Mouse (Mus musculus): ENCODE measurements around the gene Tmem140. TPM values are rescaled to one million over a fixed set of nuclear protein-coding genes. Genes with fewer than 3 reads are reported as not detected.

The Tmem140 gene
- polyA plus RNA-seq, 1 experiment from 2014 or later, result 1.2 TPM

GRCm38 (mm10) chr6:34879911-34880475 is 17.0 kb downstream of the Tmem140 start:
- Histone ChIP-seq H3K27me3 (replicated peaks; ENCODE audit: control insufficient read depth, insufficient read depth, low read length) (no peaks in the 10 kb centered on the region), H3K27ac (ENCODE audit: low read depth) (no peak overlapping the region), H3K9ac (ENCODE audit: low read length) (no peak overlapping the region), H3K4me2 (ENCODE audit: low read length) (no peak overlapping the region), H3K4me3 (ENCODE audit: low read depth, low read length) (no peak overlapping the region), H3K9me3 (ENCODE audit: control insufficient read depth, low read length) (no peaks in the 10 kb centered on the region), H3K36me3 (ENCODE audit: control insufficient read depth, insufficient read depth, low read length) (peaks cover 23% of the 10 kb centered on the region; the same call in 1 of the 2 replicates), H3K4me1 (replicated peaks; ENCODE audit: control insufficient read depth, insufficient read depth, low read length) (peaks cover 20% of the 10 kb centered on the region; the same call in 1 of the 2 replicates)
- ATAC-seq (replicated peaks; ENCODE audit: low FRiP score, low TSS enrichment, low read depth), result no peak
- DNase-seq (ENCODE audit: low spot score), result no peak
- 49% methylated on average over 6 of the region's 6 CpGs for WGBS

GRCm38 (mm10) chr6:34884724-34885123 is 21.8 kb downstream of the Tmem140 start:
- WGBS, result 74% methylated on average over 7 of the region's 7 CpGs
- no peak for DNase-seq (ENCODE audit: low spot score)
- ATAC-seq (replicated peaks; ENCODE audit: low FRiP score, low TSS enrichment, low read depth), result no peak
- H3K4me1 ChIP-seq (replicated peaks; ENCODE audit: control insufficient read depth, insufficient read depth, low read length), result no peaks in the 10 kb centered on the region
- no peaks in the 10 kb centered on the region for H3K27me3 ChIP-seq (replicated peaks; ENCODE audit: control insufficient read depth, insufficient read depth, low read length)
- no peak overlapping the region for H3K9ac ChIP-seq (ENCODE audit: low read length)
- no peak overlapping the region for H3K27ac ChIP-seq (ENCODE audit: low read depth)
- peaks cover 44% of the 10 kb centered on the region for H3K36me3 ChIP-seq (ENCODE audit: control insufficient read depth, insufficient read depth, low read length)
- H3K4me2 ChIP-seq (ENCODE audit: low read length), result no peak overlapping the region
- no peak overlapping the region for H3K4me3 ChIP-seq (ENCODE audit: low read depth, low read length)
- H3K9me3 ChIP-seq (ENCODE audit: control insufficient read depth, low read length), result no peaks in the 10 kb centered on the region

GRCm38 (mm10) chr6:34887131-34887850 is 24.3 kb downstream of the Tmem140 start:
- H3K9ac ChIP-seq (ENCODE audit: low read length), result no peak overlapping the region
- no peaks in the 10 kb centered on the region for H3K4me1 ChIP-seq (replicated peaks; ENCODE audit: control insufficient read depth, insufficient read depth, low read length)
- H3K27me3 ChIP-seq (replicated peaks; ENCODE audit: control insufficient read depth, insufficient read depth, low read length), result no peaks in the 10 kb centered on the region
- H3K4me2 ChIP-seq (ENCODE audit: low read length), result no peak overlapping the region
- 80% methylated on average over 6 of the region's 6 CpGs for WGBS
- H3K36me3 ChIP-seq (ENCODE audit: control insufficient read depth, insufficient read depth, low read length), result peaks cover 43% of the 10 kb centered on the region
- DNase-seq (ENCODE audit: low spot score), result no peak
- H3K9me3 ChIP-seq (ENCODE audit: control insufficient read depth, low read length), result no peaks in the 10 kb centered on the region
- H3K27ac ChIP-seq (ENCODE audit: low read depth), result no peak overlapping the region
- ATAC-seq (replicated peaks; ENCODE audit: low FRiP score, low TSS enrichment, low read depth), result no peak
- H3K4me3 ChIP-seq (ENCODE audit: low read depth, low read length), result no peak overlapping the region

- Histone ChIP-seq H3K9ac (ENCODE audit: low read length) (no peak overlapping the region), H3K4me2 (ENCODE audit: low read length) (no peak overlapping the region), H3K27ac (ENCODE audit: low read depth) (no peak overlapping the region), H3K4me3 (ENCODE audit: low read depth, low read length) (no peak overlapping the region), H3K36me3 (ENCODE audit: control insufficient read depth, insufficient read depth, low read length) (peaks cover 53% of the 10 kb centered on the region), H3K9me3 (ENCODE audit: control insufficient read depth, low read length) (no peaks in the 10 kb centered on the region), H3K4me1 (replicated peaks; ENCODE audit: control insufficient read depth, insufficient read depth, low read length) (no peaks in the 10 kb centered on the region), H3K27me3 (replicated peaks; ENCODE audit: control insufficient read depth, insufficient read depth, low read length) (no peaks in the 10 kb centered on the region)
- ATAC-seq (replicated peaks; ENCODE audit: low FRiP score, low TSS enrichment, low read depth) (no peak), DNase-seq (ENCODE audit: low spot score) (no peak)
- WGBS, result 69% methylated on average over 4 of the region's 4 CpGs
Measured at GRCm38 (mm10) chr6:34889185-34889584, 26.2 kb downstream of the Tmem140 start.

- WGBS, result 91% methylated on average over 7 of the region's 7 CpGs
- Histone ChIP-seq H3K9me3 (ENCODE audit: control insufficient read depth, low read length) (no peaks in the 10 kb centered on the region), H3K4me3 (ENCODE audit: low read depth, low read length) (no peak overlapping the region), H3K4me1 (replicated peaks; ENCODE audit: control insufficient read depth, insufficient read depth, low read length) (no peaks in the 10 kb centered on the region), H3K4me2 (ENCODE audit: low read length) (no peak overlapping the region), H3K9ac (ENCODE audit: low read length) (no peak overlapping the region), H3K36me3 (ENCODE audit: control insufficient read depth, insufficient read depth, low read length) (peaks cover 67% of the 10 kb centered on the region), H3K27ac (ENCODE audit: low read depth) (no peak overlapping the region), H3K27me3 (replicated peaks; ENCODE audit: control insufficient read depth, insufficient read depth, low read length) (no peaks in the 10 kb centered on the region)
- ATAC-seq (replicated peaks; ENCODE audit: low FRiP score, low TSS enrichment, low read depth) (no peak), DNase-seq (ENCODE audit: low spot score) (no peak)
Measured at GRCm38 (mm10) chr6:34895569-34895968, 32.6 kb downstream of the Tmem140 start.

- no peak overlapping the region for H3K27ac ChIP-seq (ENCODE audit: low read depth)
- H3K36me3 ChIP-seq (ENCODE audit: control insufficient read depth, insufficient read depth, low read length), result peaks cover 65% of the 10 kb centered on the region
- no peak overlapping the region for H3K4me3 ChIP-seq (ENCODE audit: low read depth, low read length)
- ATAC-seq (replicated peaks; ENCODE audit: low FRiP score, low TSS enrichment, low read depth), result no peak
- H3K9ac ChIP-seq (ENCODE audit: low read length), result no peak overlapping the region
- WGBS, result 56% methylated on average over 16 of the region's 16 CpGs
- no peaks in the 10 kb centered on the region for H3K27me3 ChIP-seq (replicated peaks; ENCODE audit: control insufficient read depth, insufficient read depth, low read length)
- no peaks in the 10 kb centered on the region for H3K9me3 ChIP-seq (ENCODE audit: control insufficient read depth, low read length)
- H3K4me2 ChIP-seq (ENCODE audit: low read length), result no peak overlapping the region
- no peaks in the 10 kb centered on the region for H3K4me1 ChIP-seq (replicated peaks; ENCODE audit: control insufficient read depth, insufficient read depth, low read length)
- no peak for DNase-seq (ENCODE audit: low spot score)
Measured at GRCm38 (mm10) chr6:34896168-34896780, 33.3 kb downstream of the Tmem140 start.

- no peak overlapping the region for H3K4me2 ChIP-seq (ENCODE audit: low read length)
- no peak for ATAC-seq (replicated peaks; ENCODE audit: low FRiP score, low TSS enrichment, low read depth)
- no peak overlapping the region for H3K4me3 ChIP-seq (ENCODE audit: low read depth, low read length)
- WGBS, result 76% methylated on average over 2 of the region's 2 CpGs
- H3K36me3 ChIP-seq (ENCODE audit: control insufficient read depth, insufficient read depth, low read length), result peaks cover 58% of the 10 kb centered on the region
- H3K27me3 ChIP-seq (replicated peaks; ENCODE audit: control insufficient read depth, insufficient read depth, low read length), result no peaks in the 10 kb centered on the region
- no peaks in the 10 kb centered on the region for H3K9me3 ChIP-seq (ENCODE audit: control insufficient read depth, low read length)
- no peak for DNase-seq (ENCODE audit: low spot score)
- H3K9ac ChIP-seq (ENCODE audit: low read length), result no peak overlapping the region
- H3K4me1 ChIP-seq (replicated peaks; ENCODE audit: control insufficient read depth, insufficient read depth, low read length), result 0 out of 2 replicates have a peak, but pooled peaks cover 4% of the 10 kb centered on the region
- H3K27ac ChIP-seq (ENCODE audit: low read depth), result no peak overlapping the region
Measured at GRCm38 (mm10) chr6:34899127-34899526, 36.2 kb downstream of the Tmem140 start.

- Histone ChIP-seq H3K27ac (ENCODE audit: low read depth) (no peak overlapping the region), H3K36me3 (ENCODE audit: control insufficient read depth, insufficient read depth, low read length) (peaks cover 58% of the 10 kb centered on the region), H3K4me3 (ENCODE audit: low read depth, low read length) (no peak overlapping the region), H3K4me1 (replicated peaks; ENCODE audit: control insufficient read depth, insufficient read depth, low read length) (0 out of 2 replicates have a peak, but pooled peaks cover 4% of the 10 kb centered on the region), H3K9me3 (ENCODE audit: control insufficient read depth, low read length) (no peaks in the 10 kb centered on the region), H3K4me2 (ENCODE audit: low read length) (no peak overlapping the region), H3K27me3 (replicated peaks; ENCODE audit: control insufficient read depth, insufficient read depth, low read length) (no peaks in the 10 kb centered on the region), H3K9ac (ENCODE audit: low read length) (no peak overlapping the region)
- no peak for ATAC-seq (replicated peaks; ENCODE audit: low FRiP score, low TSS enrichment, low read depth)
- no peak for DNase-seq (ENCODE audit: low spot score)
- WGBS, result 76% methylated on average over 2 of the region's 2 CpGs
Measured at GRCm38 (mm10) chr6:34900990-34901389, 38.0 kb downstream of the Tmem140 start.
